Mouse (Mus musculus) MN1 (cell line): ENCODE data around the gene E2f3.

Source experiments
- DNase-seq: peaks from one replicate; pipeline ENCODE4 v3.0.0-alpha.2; 2016; ENCODE audit warnings: low spot score

The E2f3 gene

GRCm38 (mm10) chr13:29979140-29979564 lies 6.7 kb downstream of the E2f3 start:
- DNase-seq = no peak

GRCm38 (mm10) chr13:29977358-29977757 lies 8.5 kb downstream of the E2f3 start:
- no peak for DNase-seq

- no peak for DNase-seq
Measured at GRCm38 (mm10) chr13:29974066-29974465, 11.8 kb downstream of the E2f3 start.

- no peak for DNase-seq
Measured at GRCm38 (mm10) chr13:29973610-29974009, 12.3 kb downstream of the E2f3 start.

GRCm38 (mm10) chr13:29970333-29970732 lies 15.5 kb downstream of the E2f3 start:
- DNase-seq = no peak

- no peak for DNase-seq
Measured at GRCm38 (mm10) chr13:29968636-29969035, 17.2 kb downstream of the E2f3 start.

- DNase-seq = no peak
Measured at GRCm38 (mm10) chr13:29967367-29967766, 18.5 kb downstream of the E2f3 start.

- no peak for DNase-seq
Measured at GRCm38 (mm10) chr13:29966966-29967365, 18.9 kb downstream of the E2f3 start.

GRCm38 (mm10) chr13:29964087-29964486 lies 21.8 kb downstream of the E2f3 start:
- no peak for DNase-seq

GRCm38 (mm10) chr13:29960416-29960815 lies 25.4 kb downstream of the E2f3 start:
- no peak for DNase-seq

- DNase-seq = no peak
Measured at GRCm38 (mm10) chr13:29957731-29958254, 28.1 kb downstream of the E2f3 start.

- DNase-seq = no peak
Measured at GRCm38 (mm10) chr13:29956821-29957421, 28.9 kb downstream of the E2f3 start.

GRCm38 (mm10) chr13:29955296-29955695 lies 30.6 kb downstream of the E2f3 start:
- no peak for DNase-seq

- DNase-seq = no peak
Measured at GRCm38 (mm10) chr13:29954741-29955140, 31.1 kb downstream of the E2f3 start.

GRCm38 (mm10) chr13:29953417-29954045 lies 32.3 kb downstream of the E2f3 start:
- DNase-seq = no peak

GRCm38 (mm10) chr13:29946045-29946444 lies 39.8 kb downstream of the E2f3 start:
- DNase-seq = no peak

GRCm38 (mm10) chr13:29944915-29945570 lies 40.8 kb downstream of the E2f3 start:
- DNase-seq = no peak

- DNase-seq = no peak
Measured at GRCm38 (mm10) chr13:29944493-29944892, 41.4 kb downstream of the E2f3 start.

GRCm38 (mm10) chr13:29943541-29944039 lies 42.3 kb downstream of the E2f3 start:
- no peak for DNase-seq

GRCm38 (mm10) chr13:29940071-29940470 lies 45.8 kb downstream of the E2f3 start:
- no peak for DNase-seq

- DNase-seq = no peak
Measured at GRCm38 (mm10) chr13:29939399-29939798, 46.5 kb downstream of the E2f3 start.

- no peak for DNase-seq
Measured at GRCm38 (mm10) chr13:29938776-29939175, 47.1 kb downstream of the E2f3 start.

- no peak for DNase-seq
Measured at GRCm38 (mm10) chr13:29926168-29926567, 59.7 kb downstream of the E2f3 start.
